Mouse (Mus musculus): ENCODE results near the gene Sorbs1.

DNA sequence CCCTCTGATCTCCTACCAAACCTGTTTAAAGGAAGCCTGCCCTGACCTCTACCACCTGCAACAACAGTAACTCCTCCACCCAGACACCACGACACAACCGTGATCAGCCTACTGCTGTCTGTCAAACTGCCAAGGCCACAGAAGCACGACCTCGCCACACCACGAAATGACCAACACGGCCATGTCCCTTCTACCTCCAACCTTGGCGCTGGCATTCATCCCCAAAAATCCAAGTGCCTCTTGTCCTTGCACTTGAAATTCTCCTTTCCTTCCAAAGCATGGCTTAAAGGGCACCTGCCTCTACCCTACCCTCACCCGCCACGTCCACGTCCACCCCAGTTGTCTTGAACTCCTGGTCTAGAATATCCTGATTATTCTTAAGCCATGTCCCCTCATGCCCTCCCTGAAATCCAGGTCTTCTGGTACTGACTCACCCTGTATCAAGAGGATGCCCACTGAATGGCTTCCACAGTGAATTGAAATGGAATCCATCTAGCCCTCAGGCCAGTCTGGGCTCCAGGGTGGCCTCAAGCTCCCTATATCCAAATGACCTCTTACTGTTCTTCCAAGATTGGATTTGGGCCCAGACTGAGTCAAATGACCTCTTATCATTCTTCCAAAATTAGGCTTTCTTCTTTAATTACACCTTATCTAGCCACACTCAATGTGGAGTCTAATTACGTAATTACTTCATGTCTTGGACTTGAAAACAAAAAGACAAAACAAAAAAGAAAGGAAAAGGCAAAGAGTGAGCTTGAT is 16.9 kb downstream of the Sorbs1 start:
- TF ChIP-seq CTCF (IDR thresholded peaks at IDR 0.05; ENCODE audit: low read depth): no peak
- TF ChIP-seq EP300 (optimal IDR thresholded peaks at IDR 0.05): no peak

Data from stomach, postnatal 0 days (tissue).